Mouse (Mus musculus): ENCODE data around the gene Hdhd5.

Gene Hdhd5

DNA sequence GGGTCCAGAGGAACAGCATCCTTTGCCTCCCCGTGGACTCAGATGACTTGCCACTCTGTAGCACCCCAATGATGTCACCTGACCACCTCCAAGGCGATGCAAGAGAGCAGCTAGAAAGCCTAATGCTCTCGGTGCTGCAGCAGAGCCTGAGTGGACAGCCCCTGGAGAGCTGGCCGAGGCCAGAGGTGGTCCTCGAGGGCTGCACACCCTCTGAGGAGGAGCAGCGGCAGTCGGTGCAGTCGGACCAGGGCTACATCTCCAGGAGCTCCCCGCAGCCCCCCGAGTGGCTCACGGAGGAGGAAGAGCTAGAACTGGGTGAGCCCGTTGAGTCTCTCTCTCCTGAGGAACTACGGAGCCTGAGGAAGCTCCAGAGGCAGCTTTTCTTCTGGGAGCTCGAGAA lies 49.1 kb downstream of the Hdhd5 start:
- no peak for DNase-seq

DNA sequence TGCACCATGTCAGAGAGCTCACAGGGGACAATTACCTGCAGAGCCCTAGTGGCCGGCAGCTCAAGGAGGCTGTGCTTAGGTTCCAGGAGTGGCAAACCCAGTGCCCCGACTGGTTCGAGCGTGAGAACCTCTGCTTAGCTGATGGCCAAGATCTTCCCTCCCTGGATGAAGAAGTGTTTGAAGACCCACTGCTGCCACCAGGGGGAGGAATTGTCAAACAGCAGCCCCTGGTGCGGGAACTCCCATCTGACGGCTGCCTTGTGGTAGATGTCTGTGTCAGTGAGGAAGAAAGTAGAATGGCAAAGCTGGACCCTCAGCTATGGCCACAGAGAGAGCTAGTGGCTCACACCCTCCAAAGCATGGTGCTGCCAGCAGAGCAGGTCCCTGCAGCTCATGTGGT lies 49.6 kb downstream of the Hdhd5 start:
- peak; percentile 32 to 53 for DNase-seq

DNA sequence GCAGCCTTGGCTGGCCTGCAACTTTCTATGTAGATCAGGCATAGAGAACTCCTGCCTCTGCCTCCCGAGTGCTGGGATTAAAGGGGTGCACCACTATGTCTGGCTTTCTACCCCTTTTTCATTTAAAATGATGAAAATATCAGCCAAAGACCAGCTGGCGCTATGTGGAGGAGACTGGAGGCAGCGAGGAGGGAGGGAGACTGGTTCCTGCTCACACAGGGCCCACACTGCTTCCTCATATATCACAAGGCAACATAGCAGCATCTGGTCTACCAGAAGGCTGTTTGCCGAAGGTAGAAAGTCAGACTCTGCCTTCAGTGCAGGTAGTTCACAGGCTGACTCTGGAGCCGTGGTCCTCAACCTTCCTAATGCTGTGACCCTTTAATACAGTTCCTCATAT lies 50.8 kb downstream of the Hdhd5 start:
- no peak for DNase-seq

DNA sequence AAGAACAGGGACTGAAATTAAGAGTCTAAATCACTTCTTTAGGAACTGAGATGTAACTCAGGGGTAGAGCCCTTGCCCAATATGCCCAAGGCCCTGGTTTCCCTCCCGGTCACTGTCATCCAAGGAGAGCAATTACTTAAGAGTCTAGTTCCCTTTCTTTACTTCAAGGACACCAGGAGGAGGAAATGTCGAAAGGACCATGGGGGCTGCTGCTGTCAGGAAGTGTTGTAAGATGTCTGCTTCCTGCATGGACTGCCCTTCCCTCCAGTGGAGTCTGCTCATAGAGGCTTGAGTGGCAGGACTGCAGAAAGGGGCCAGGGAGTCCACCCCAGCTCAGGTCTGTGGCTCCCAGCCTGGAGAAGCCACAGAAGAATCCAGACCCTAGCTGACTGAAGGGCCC lies 51.8 kb downstream of the Hdhd5 start:
- no peak for DNase-seq

DNA sequence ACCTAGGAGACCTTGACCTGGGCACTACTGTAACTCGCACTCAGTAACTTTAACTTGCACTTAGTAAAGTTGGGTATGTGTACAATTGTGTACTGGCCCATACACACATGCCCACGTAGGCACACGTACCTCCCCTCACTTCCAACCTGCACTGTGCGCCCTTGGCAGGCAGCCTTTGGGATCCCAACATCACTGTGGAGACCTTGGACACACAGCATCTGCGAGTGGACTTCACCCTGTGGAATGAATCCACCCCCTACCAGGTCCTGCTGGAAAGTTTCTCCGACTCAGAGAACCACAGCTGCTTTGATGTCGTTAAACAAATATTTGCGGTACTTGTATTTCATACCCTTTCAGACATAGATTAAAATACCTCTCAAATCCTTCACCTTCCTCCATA lies 55.8 kb downstream of the Hdhd5 start:
- DNase-seq, result no peak

DNA sequence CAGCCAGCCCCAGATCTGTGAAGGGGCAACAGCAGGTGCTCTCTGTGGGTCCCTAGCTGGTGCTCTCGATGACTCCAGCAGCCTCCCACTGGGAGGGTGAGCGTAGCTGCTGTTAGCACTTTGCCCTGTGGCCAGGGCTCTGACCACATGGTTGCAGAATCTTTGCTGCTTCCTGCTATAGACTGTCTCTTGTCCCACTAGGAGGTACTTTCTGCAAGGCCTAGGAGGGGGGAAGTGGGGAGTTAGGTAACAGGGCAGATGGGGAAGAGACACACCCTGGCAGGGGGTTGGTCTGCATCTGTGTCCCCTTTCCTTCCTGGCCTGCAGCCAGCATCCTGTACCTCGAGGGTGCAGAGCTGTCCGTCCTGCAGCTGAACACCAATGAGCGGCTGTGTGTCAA lies 57.7 kb downstream of the Hdhd5 start:
- peak in 1 of 2 experiments; percentile 42 for DNase-seq

DNA sequence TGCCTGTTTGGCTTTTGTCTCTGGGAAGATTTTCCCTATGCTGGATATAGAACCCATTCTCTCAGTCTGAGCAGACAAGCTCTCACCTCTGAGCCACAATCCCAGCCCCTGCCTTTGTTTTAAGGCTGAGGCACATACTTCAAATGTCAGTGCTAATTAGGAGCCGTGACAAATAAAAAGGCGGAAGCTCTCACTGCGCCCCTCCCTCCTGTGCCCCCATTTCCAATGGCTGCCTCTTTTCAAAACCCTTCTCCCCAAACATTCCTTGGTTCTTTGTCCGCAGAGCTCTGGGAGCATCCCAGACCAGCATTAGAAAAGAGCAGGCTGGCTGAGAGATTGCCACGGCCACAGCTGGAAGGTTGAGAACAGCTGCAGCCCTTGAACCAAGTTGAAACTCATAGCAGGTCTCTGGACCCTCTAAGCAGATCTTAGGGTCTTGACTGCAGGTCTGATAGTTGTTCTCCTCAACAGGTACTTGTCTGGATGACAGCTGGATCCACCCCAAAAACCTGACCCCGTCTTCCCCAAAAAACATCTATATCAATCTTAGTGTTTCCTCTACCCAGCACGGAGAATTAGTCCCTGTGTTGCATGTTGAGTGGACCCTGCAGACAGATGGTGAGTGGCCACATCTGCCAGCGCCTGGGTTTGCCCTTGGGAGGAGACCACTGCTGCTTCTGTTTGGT lies 58.5 kb downstream of the Hdhd5 start:
- DNase-seq, result no peak

DNA sequence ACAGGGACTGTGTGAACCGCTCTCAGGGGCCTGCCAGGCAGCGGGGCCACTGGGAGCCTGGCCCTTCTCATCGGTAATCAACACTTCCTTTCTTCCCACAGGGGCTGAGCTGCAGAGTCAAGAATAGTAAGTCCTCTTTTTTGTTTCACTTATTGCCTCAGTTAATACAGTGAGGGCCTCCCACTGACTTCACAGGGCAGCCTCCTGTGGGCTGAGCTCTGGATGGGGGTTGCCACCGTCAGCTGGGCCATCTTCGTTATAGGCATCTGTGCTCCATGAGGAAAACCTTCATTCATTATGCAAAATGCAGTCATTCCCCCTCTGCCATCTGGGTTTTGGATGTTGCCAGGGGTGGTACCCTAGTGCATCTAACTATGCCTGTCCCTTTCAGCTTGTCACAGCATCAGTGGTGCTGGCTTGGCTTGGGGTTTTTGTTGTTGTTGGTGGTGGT lies 59.1 kb downstream of the Hdhd5 start:
- DNase-seq, result no peak

DNA sequence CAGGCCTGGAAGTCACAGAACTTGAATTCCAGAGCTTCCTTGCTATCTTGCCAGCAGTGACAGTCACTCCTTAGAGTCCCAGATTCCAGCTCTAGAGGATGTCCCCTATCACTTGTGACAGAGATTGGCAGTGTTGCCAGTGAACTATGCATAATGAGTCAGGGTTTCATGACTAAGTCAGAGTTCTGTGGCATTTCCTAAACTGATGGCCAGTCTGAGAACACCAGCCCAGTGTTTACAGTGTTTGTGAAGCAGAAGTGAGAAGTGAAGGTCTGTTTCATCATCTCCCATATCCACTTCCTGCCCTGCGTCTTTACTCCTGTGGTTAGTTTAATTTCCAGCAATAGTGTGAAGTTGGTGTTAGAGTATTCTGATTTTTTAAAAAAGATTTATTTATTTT lies 60.5 kb downstream of the Hdhd5 start:
- DNase-seq, result no peak

DNA sequence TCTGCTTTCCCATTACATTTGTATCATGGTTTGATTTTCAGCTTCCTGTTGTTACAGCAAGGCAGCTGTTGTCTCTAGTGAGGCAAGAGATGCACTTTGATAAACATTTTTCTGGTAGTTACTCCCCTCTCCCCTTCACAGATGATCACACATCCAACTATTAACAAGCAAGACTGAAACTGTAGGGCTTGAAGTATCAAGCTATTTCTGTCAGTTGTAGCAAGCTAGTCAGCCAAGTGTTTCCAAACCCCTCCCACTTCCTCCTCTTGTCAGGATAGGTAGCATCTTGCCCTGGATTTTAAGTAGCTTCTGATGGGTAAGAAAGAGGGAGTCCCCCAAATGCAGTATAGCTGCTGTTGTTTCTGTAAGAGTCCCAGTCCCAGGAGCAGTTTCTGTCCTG lies 61.3 kb downstream of the Hdhd5 start:
- no peak for DNase-seq

DNA sequence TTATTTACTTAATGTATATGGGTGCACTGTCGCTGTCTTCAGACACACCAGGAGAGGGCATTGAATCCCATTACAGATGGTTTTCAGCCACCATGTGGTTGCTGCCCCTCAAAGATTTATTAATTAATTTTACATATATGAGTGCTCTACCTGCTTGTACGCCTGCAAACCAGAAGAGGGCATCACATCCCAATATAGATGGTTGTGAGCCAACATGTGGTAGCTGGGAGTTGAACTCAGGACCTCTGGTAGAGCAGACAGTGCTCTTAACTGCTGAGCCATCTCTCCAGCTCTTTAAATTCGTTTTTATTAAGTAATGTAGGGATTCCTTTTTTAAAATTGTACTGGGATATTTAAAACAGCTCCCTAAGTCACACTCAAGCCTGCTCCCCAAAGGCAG lies 61.9 kb downstream of the Hdhd5 start:
- DNase-seq, result no peak

DNA sequence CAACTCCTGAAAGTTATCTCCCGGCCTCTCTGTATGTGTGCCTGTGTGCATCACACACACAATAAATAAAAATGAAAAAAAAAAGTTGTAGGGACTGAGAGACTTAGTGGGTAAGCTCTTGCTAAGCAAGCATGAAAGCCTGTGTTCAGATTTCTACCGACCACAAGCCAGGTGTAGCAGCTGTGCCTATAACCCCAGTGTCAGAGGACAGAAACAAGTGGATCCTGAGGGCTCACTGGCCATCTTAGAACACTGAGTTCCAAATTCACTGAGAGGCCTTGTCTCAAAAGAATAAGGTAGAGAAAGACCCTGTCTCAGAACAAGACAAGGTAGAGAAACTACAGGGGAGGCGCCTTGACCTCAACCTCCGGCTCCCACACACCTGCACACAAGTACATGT lies 62.9 kb downstream of the Hdhd5 start:
- no peak for DNase-seq

DNA sequence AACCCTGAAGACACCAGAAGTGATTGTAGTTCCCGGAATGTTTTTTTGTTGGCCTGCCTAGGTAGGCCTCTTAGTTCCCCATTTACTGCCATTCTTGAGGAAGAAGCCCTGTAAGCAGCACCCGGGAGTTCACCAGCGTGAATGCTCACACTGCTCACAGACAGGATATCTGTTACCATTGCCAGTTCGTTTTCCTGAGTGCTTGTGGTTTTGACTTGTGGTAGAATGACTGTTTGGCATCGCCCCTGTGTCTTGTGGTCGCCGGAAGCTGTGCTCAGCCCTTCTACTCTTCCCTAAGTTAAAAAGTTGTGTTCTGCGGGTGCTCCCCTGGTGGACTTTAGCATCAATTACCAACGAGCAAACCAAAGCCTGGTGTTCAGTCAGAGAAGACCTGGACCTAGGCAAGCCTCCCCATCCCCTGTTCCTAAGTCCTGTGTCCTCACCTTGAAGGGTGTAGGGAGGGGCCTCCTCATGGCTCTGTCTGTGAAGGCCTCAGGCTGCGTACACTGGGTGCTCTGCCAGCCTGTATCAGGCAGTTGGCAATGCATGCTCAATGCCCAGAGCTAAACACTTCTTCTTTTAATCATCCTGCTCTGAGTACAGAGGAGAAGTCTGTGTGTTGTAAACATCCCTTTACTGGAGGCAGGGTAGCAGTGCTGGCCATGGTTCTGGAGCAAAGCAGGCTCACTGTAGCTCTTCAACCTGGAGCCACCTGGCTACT lies 64.3 kb downstream of the Hdhd5 start:
- DNase-seq, result no peak

DNA sequence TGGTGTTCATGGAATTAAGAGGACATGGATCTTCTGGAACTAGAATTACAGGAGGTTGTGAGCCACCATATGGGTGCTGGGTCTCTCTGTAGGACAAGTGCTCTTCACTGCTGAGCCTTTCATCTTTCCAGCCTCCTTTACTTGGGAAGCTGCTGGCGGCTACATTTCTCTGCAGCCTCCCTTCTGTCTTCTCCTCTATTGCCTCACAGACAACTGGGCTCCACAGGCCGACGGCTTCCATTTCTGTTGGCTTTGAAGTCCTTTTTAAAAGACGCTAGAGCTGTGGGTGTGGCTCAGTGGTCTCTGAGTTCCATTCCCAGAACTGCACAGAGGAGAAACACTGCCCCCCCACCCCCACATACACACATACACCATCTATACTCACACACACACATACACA lies 65.7 kb downstream of the Hdhd5 start:
- DNase-seq, result no peak

DNA sequence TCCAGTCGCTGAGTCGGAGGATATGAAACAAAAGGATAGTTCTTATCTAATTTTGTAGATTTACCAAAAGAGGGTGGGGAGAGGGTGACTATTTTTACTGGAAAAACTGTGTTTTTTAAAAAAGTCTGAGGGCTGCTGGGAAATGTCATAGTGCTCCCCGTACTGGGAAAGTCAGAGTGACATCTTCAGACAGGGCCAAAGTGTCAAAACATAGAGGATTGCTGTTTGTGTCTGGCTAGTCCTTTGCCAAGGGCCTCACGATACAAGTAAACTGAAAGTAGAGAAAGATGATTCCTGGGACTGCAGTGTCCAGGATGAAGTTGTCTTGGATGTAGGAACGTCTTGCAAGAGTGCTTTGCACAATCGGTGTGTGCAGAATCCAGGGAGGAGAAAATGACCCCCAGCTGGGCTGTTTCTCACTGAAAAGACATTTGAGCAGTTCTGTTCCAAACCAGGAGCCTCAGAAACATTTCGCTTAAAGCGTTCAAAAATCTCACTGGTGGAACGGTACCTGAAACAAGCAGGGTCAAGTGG lies 66.6 kb downstream of the Hdhd5 start:
- DNase-seq, result no peak

DNA sequence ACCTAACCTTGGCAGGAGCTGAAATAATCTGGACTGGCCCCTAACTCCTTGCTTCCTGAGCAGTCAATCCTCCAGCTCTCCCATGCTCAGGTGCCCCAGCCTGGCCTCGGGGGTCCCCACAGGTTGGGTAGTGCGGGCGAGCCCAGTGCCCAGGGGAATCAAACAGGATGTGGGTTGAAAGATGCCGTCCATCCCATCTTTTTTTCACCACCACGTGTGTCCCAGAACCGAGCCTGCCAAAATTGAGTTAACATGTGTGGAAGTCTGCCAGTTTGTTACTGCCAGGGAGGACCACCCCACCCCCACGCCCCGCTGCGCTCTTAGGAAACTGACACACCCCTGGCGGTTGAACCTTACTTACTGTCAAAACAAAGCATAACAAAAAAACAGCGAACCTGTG lies 67.2 kb downstream of the Hdhd5 start:
- DNase-seq, result peak; percentile 24 to 49

DNA sequence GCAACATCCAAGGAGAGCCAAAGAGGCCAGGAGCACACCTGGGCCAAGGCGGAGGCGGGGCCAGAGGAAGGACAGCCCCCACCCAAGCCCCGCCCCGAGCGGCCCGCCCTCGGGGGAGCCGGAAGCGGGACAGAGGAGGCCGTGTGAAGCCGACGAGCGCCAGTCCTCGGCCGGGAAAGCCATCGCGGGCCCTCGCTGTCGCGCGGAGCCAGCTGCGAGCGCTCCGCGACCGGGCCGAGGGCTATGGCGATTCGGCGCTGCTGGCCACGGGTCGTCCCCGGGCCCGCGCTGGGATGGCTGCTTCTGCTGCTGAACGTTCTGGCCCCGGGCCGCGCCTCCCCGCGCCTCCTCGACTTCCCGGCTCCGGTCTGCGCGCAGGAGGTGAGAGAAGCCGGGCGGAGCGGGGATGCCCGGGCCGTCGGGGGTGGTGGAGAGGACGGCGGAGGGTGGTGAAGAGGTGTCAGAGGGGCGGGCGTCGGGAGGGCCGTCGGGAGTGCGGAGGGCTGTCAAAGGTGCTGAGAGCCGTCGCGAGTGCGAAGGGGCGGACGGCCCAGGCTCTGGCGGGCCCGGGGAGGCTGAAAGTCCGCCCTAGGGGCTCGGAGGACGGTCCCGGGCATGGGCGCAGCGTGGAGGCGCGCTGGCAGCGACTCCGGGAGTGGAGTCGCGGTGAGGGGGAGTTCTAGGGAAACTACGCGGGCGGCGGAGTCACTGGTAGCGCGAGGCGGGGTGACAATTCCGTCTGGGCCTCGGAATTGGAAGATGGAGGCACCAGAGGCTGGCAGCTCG lies 67.8 kb downstream of the Hdhd5 start, which contains the start of gene Il17ra:
Gene Il17ra (plus strand): TSS at position 162 of the 786 bp plus-strand sequence.
- DNase-seq, result peak; percentile 82 to 90

DNA sequence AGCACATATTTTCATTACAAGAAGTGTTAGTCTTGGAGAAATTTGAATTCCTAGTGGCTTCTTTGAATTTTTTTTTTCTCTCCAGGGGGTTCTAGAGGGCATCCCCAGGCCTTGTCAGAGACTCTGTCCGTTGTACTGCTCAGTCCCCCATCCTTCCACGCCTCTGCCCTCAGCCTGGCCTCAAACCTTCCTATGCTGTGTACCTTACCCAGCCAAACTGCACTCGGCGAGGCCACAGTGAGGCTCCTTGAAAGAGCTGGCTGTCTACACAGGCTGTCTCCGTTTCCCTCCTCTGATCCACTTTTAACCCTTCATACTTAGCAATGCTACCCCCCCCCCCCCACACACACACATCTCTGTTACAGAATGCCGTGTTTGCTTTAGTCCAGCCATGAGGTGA lies 68.9 kb downstream of the Hdhd5 start:
- no peak for DNase-seq

DNA sequence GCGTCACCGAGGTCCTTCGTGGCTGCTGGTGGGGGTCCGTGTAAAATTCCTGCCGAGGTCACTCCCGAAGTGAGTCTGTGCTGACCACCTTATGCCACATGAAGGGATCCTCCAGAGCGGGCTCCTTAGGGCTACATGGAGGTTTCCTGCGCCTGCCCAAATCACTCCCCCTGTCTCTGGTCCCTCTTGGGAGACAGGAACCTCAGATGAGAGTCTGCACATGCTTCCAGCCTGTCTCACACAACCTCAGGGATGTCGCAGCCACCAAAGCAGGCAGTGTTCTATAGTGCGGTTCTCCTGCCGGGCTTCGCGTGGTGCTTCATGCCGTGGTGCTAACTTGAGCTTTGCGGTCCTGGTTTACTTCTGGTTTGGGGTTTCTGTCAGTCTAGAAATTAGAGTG lies 69.9 kb downstream of the Hdhd5 start:
- no peak for DNase-seq

Data from kidney, postnatal 4 days (tissue).